Mouse (Mus musculus) kidney, embryonic 16.5 days (tissue): ENCODE results near the gene Kcnh8. TPM values are rescaled to one million over a fixed set of nuclear protein-coding genes. Genes with fewer than 3 reads are reported as not detected.

ENCODE experiments used
- ATAC-seq: fragments of 200-750 bp; cut with Nextera tagmentation; 2 replicates; pipeline ENCODE4 v1.8.0; 2017; ENCODE audit warnings: moderate TSS enrichment; ENCODE audit not compliant: low FRiP score, low TSS enrichment
- H3K27ac ChIP-seq: fragments of 300-500 bp; sonication (generic); 2 replicates; pipeline ENCODE4 v1.5.1; 2014; ENCODE audit warnings: low read length
- H3K27me3 ChIP-seq: fragments of 300-500 bp; sonication (generic); 2 replicates; pipeline ENCODE4 v1.6.1; 2014; ENCODE audit warnings: low read length, control low read depth, mixed read lengths; ENCODE audit not compliant: insufficient read depth
- H3K36me3 ChIP-seq: fragments of 300-500 bp; sonication (generic); 2 replicates; pipeline ENCODE4 v1.6.1; 2014; ENCODE audit warnings: low read length, control low read depth, mixed read lengths; ENCODE audit not compliant: insufficient read depth
- H3K4me1 ChIP-seq: fragments of 300-500 bp; sonication (generic); 2 replicates; pipeline ENCODE4 v1.6.1; 2014; ENCODE audit warnings: low read length, control low read depth, mixed read lengths; ENCODE audit not compliant: insufficient read depth
- H3K4me2 ChIP-seq: fragments of 300-500 bp; sonication (generic); replicated peaks from 2 replicates; pipeline ENCODE4 v1.6.1; 2014; ENCODE audit warnings: low read depth, low read length
- H3K4me3 ChIP-seq: fragments of 300-500 bp; sonication (generic); 2 replicates; pipeline ENCODE4 v1.5.1; 2014; ENCODE audit warnings: mild to moderate bottlenecking, low read length
- H3K9ac ChIP-seq: fragments of 300-500 bp; sonication (generic); replicated peaks from 2 replicates; pipeline ENCODE4 v1.6.1; 2014; ENCODE audit warnings: low read length
- H3K9me3 ChIP-seq: fragments of 300-500 bp; sonication (generic); 2 replicates; pipeline ENCODE4 v1.6.1; 2016; ENCODE audit warnings: low read length, control low read depth
- WGBS: fragments of 180-500 bp; shearing (Covaris S2); extraction: QIAGEN DNeasy Blood & Tissue Kit; methylation state at CpG from one replicate; pipeline ENCODE4 v1.1.7; 2014; 5-methylcytosine and 5-hydroxymethylcytosine counted together
- polyA plus RNA-seq: library from polyadenylated mRNA; unstranded; fragments of >200 nt; fragmentation: Nextera tagmentation; extraction: Ambion mirVana; gene quantifications from 2 replicates; pipeline ENCODE4 v1.2.1, GENCODE M21; 2015

Gene Kcnh8
- polyA plus RNA-seq, 1 experiment from 2014 or later = 0.59 TPM

- no peak for ATAC-seq
Measured at GRCm38 (mm10) chr17:52603411-52603810, 902 bp downstream of the Kcnh8 start.

GRCm38 (mm10) chr17:52611382-52611781 is 8.9 kb downstream of the Kcnh8 start:
- Histone ChIP-seq H3K9me3 (no peaks in the 10 kb centered on the region), H3K27me3 (no peaks in the 10 kb centered on the region), H3K36me3 (no peaks in the 10 kb centered on the region), H3K27ac (no peak overlapping the region), H3K9ac (no peak overlapping the region), H3K4me3 (no peak overlapping the region), H3K4me1 (no peaks in the 10 kb centered on the region), H3K4me2 (no peak overlapping the region)
- 78% methylated on average over 4 of the region's 4 CpGs for WGBS
- ATAC-seq = no peak

More at GRCm38 (mm10) chr17:52603411-52603810, 902 bp downstream of the Kcnh8 start:
- Histone ChIP-seq H3K27ac (no peak overlapping the region), H3K4me1 (peaks cover 10% of the 10 kb centered on the region; the same call in 1 of the 2 replicates), H3K4me3 (no peak overlapping the region), H3K4me2 (peak overlapping the region; percentile 80), H3K9ac (no peak overlapping the region), H3K9me3 (no peaks in the 10 kb centered on the region), H3K27me3 (peaks cover 25% of the 10 kb centered on the region), H3K36me3 (no peaks in the 10 kb centered on the region)
- WGBS = 1% methylated on average over 5 of the region's 5 CpGs

- no peaks in the 10 kb centered on the region for H3K4me1 ChIP-seq
Measured at GRCm38 (mm10) chr17:52649186-52649585, 46.7 kb downstream of the Kcnh8 start.

GRCm38 (mm10) chr17:52691988-52692387 is 89.5 kb downstream of the Kcnh8 start:
- no peak for ATAC-seq
- H3K4me1 ChIP-seq = no peaks in the 10 kb centered on the region

More at GRCm38 (mm10) chr17:52649186-52649585, 46.7 kb downstream of the Kcnh8 start:
- Histone ChIP-seq H3K9ac (no peak overlapping the region), H3K36me3 (no peaks in the 10 kb centered on the region), H3K27me3 (no peaks in the 10 kb centered on the region), H3K27ac (no peak overlapping the region), H3K4me3 (no peak overlapping the region), H3K9me3 (0 out of 2 replicates have a peak, but pooled peaks cover 2% of the 10 kb centered on the region), H3K4me2 (no peak overlapping the region)
- ATAC-seq = no peak

GRCm38 (mm10) chr17:52701944-52702343 is 99.4 kb downstream of the Kcnh8 start:
- H3K4me1 ChIP-seq = no peaks in the 10 kb centered on the region
- no peak overlapping the region for H3K9ac ChIP-seq
- no peaks in the 10 kb centered on the region for H3K36me3 ChIP-seq
- 78% methylated on average over 3 of the region's 3 CpGs for WGBS
- H3K27me3 ChIP-seq = no peaks in the 10 kb centered on the region
- H3K9me3 ChIP-seq = no peaks in the 10 kb centered on the region
- H3K4me2 ChIP-seq = no peak overlapping the region
- H3K27ac ChIP-seq = no peak overlapping the region
- H3K4me3 ChIP-seq = no peak overlapping the region
- ATAC-seq = no peak

More at GRCm38 (mm10) chr17:52691988-52692387, 89.5 kb downstream of the Kcnh8 start:
- H3K9ac ChIP-seq = no peak overlapping the region
- no peaks in the 10 kb centered on the region for H3K27me3 ChIP-seq
- H3K4me3 ChIP-seq = no peak overlapping the region
- H3K9me3 ChIP-seq = no peaks in the 10 kb centered on the region
- H3K27ac ChIP-seq = no peak overlapping the region
- H3K36me3 ChIP-seq = no peaks in the 10 kb centered on the region
- no peak overlapping the region for H3K4me2 ChIP-seq

- H3K9ac ChIP-seq = no peak overlapping the region
- no peaks in the 10 kb centered on the region for H3K9me3 ChIP-seq
- no peak for ATAC-seq
- no peaks in the 10 kb centered on the region for H3K36me3 ChIP-seq
- no peaks in the 10 kb centered on the region for H3K27me3 ChIP-seq
- WGBS = 15% methylated on average over 1 of the region's 1 CpGs
- H3K4me3 ChIP-seq = no peak overlapping the region
- no peaks in the 10 kb centered on the region for H3K4me1 ChIP-seq
- H3K4me2 ChIP-seq = no peak overlapping the region
- H3K27ac ChIP-seq = no peak overlapping the region
Measured at GRCm38 (mm10) chr17:52712319-52712718, 109.8 kb downstream of the Kcnh8 start.

GRCm38 (mm10) chr17:52722214-52722613 is 119.7 kb downstream of the Kcnh8 start:
- 76% methylated on average over 3 of the region's 3 CpGs for WGBS
- Histone ChIP-seq H3K36me3 (no peaks in the 10 kb centered on the region), H3K27ac (no peak overlapping the region), H3K9ac (no peak overlapping the region), H3K4me1 (no peaks in the 10 kb centered on the region), H3K4me2 (no peak overlapping the region), H3K9me3 (no peaks in the 10 kb centered on the region), H3K4me3 (no peak overlapping the region), H3K27me3 (no peaks in the 10 kb centered on the region)
- no peak for ATAC-seq

GRCm38 (mm10) chr17:52728806-52729205 is 126.3 kb downstream of the Kcnh8 start:
- 70% methylated on average over 2 of the region's 2 CpGs for WGBS
- H3K9me3 ChIP-seq = no peaks in the 10 kb centered on the region
- no peak for ATAC-seq

GRCm38 (mm10) chr17:52738436-52738835 is 135.9 kb downstream of the Kcnh8 start:
- H3K36me3 ChIP-seq = no peaks in the 10 kb centered on the region
- no peak for ATAC-seq
- no peak overlapping the region for H3K27ac ChIP-seq
- H3K9ac ChIP-seq = no peak overlapping the region
- no peaks in the 10 kb centered on the region for H3K4me1 ChIP-seq
- no peaks in the 10 kb centered on the region for H3K27me3 ChIP-seq
- no peak overlapping the region for H3K4me2 ChIP-seq
- no peak overlapping the region for H3K4me3 ChIP-seq
- H3K9me3 ChIP-seq = no peaks in the 10 kb centered on the region

More at GRCm38 (mm10) chr17:52728806-52729205, 126.3 kb downstream of the Kcnh8 start:
- H3K27ac ChIP-seq = no peak overlapping the region
- no peaks in the 10 kb centered on the region for H3K27me3 ChIP-seq
- no peak overlapping the region for H3K9ac ChIP-seq
- no peaks in the 10 kb centered on the region for H3K36me3 ChIP-seq
- H3K4me1 ChIP-seq = no peaks in the 10 kb centered on the region
- H3K4me3 ChIP-seq = no peak overlapping the region
- no peak overlapping the region for H3K4me2 ChIP-seq

GRCm38 (mm10) chr17:52788151-52788550 is 185.6 kb downstream of the Kcnh8 start:
- no peak overlapping the region for H3K4me3 ChIP-seq
- no peak for ATAC-seq
- WGBS = 63% methylated on average over 3 of the region's 3 CpGs
- no peaks in the 10 kb centered on the region for H3K36me3 ChIP-seq
- H3K27me3 ChIP-seq = no peaks in the 10 kb centered on the region
- H3K27ac ChIP-seq = no peak overlapping the region
- H3K4me2 ChIP-seq = no peak overlapping the region
- H3K4me1 ChIP-seq = no peaks in the 10 kb centered on the region
- H3K9me3 ChIP-seq = no peaks in the 10 kb centered on the region
- no peak overlapping the region for H3K9ac ChIP-seq
